Mouse (Mus musculus) CH12F3 (cell line): Measurements from ENCODE around the gene Gm8909.
"Not testable (repeated sequence)": the region's sequence is repeated elsewhere in the genome, so short reads cannot be mapped to it uniquely, and the experiment has no call there.

Experiments
- in situ Hi-C: fragments of 300-500 bp; cut with MboI; formaldehyde crosslinking; loops from 2 replicates; pipeline ENCODE4 v1.14.3; 2020; ENCODE audit warnings: low sequenced_read_pairs

Gm8909 gene

GRCm38 (mm10) chr17:36120839-36121238 lies 47.5 kb downstream of the Gm8909 start:
- in situ Hi-C loops: not testable (repeated sequence)

- in situ Hi-C loops: loop anchor here (10.0 kb wide), 1 partner anchor 82 kb away; the partner anchor contains the start of gene H2-T23
These were observed 51.8 kb downstream of the Gm8909 start for GRCm38 (mm10) chr17:36116545-36116944.
